Mouse (Mus musculus): ENCODE data around the gene Kcnh2.
"Not testable (repeated sequence)": the region's sequence is repeated elsewhere in the genome, so short reads cannot be mapped to it uniquely, and the experiment has no call there.

The Kcnh2 gene

GRCm38 (mm10) chr5:24351278-24351677, at the start of gene Kcnh2:
TSS of gene Kcnh2 (minus strand) at chr5:24351604.
- no peak for DNase-seq (ENCODE audit: low spot score in 2 of 2)

GRCm38 (mm10) chr5:24400362-24400761, 49.0 kb upstream of the Kcnh2 start:
- DNase-seq (ENCODE audit: low spot score in 2 of 2), result no peak

DNA sequence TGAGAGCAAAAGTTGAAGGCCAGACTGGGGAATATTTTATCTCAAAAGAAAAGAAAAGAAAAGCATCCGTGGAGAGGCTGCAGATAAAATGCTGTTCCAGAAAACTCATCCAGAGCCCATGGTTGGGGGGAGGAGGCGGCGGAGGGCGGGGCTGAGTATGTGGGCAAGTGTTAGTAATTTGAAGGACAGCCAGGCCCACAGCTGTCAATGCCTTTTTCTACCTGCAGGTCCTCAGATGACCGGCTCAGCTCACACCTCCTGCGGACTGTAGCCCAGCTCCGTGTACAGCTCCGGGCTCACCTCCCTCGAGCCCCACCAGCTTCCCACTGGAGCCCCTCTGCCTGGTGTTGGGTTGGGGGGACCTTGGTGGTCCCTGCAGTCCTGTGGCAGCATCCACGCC, 48.3 kb upstream of the Kcnh2 start:
- no peak for DNase-seq (ENCODE audit: low spot score in 2 of 2)

DNA sequence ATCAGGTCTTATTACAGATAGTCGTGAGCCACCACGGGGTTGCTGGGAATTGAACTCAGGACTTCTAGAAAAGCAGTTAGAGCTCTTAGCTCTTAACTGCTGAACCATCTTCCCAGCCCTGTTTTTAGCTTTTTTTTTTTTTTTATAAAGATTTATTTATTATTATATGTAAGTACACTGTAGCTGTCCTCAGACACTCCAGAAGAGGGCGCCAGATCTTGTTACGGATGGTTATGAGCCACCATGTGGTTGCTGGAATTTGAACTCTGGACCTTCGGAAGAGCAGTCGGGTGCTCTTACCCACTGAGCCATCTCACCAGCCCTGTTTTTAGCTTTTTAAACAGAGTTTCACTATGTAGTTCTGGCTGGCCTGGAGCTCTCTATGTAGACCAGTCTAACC, 44.9 kb upstream of the Kcnh2 start:
- not testable (repeated sequence) for DNase-seq (ENCODE audit: low spot score in 2 of 2)

- peak; percentile 87 to 88 for DNase-seq (ENCODE audit: low spot score in 2 of 2)
Measured at GRCm38 (mm10) chr5:24394165-24394894, 42.9 kb upstream of the Kcnh2 start.

- peak; percentile 82 to 91 for DNase-seq (ENCODE audit: low spot score in 2 of 2)
Measured at GRCm38 (mm10) chr5:24393392-24393997, 42.1 kb upstream of the Kcnh2 start, which contains the start of gene Abcb8. TSS of gene Abcb8 (plus strand) at chr5:24393663.

- no peak for DNase-seq (ENCODE audit: low spot score in 2 of 2)
Measured at GRCm38 (mm10) chr5:24392724-24393123, 41.3 kb upstream of the Kcnh2 start.

DNA sequence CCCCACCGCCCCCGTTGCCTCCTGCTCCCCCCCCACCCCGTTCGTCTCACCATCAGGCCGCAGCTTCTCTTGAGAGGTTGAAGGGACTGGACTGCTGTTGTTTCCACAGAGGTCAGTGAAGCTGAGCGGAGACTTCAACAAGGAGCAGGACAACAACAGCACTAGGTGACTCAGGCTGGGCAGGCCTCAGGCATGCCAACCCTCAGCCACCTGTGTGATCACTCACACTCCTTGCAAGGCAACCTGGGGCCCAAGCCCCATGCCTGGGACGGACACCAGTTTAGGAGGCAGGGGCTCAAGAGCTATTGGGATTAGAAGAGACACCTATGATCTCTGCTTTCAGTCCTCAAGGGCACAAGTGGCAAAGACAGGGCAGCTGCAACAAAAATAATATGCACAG, 40.5 kb upstream of the Kcnh2 start, which contains the start of gene Atg9b:
Atg9b (minus strand) TSS at position 280 of the 400 bp plus-strand sequence.
- no peak for DNase-seq (ENCODE audit: low spot score in 2 of 2)

GRCm38 (mm10) chr5:24389658-24390020, 38.2 kb upstream of the Kcnh2 start:
- no peak for DNase-seq (ENCODE audit: low spot score in 2 of 2)

GRCm38 (mm10) chr5:24389011-24389657, 37.7 kb upstream of the Kcnh2 start:
- DNase-seq (ENCODE audit: low spot score in 2 of 2), result peak; percentile 30 to 47

GRCm38 (mm10) chr5:24388246-24388915, 37.0 kb upstream of the Kcnh2 start:
- DNase-seq (ENCODE audit: low spot score in 2 of 2), result no peak

- DNase-seq (ENCODE audit: low spot score in 2 of 2), result peak; percentile 22 to 50
Measured at GRCm38 (mm10) chr5:24387264-24388241, 36.1 kb upstream of the Kcnh2 start.

DNA sequence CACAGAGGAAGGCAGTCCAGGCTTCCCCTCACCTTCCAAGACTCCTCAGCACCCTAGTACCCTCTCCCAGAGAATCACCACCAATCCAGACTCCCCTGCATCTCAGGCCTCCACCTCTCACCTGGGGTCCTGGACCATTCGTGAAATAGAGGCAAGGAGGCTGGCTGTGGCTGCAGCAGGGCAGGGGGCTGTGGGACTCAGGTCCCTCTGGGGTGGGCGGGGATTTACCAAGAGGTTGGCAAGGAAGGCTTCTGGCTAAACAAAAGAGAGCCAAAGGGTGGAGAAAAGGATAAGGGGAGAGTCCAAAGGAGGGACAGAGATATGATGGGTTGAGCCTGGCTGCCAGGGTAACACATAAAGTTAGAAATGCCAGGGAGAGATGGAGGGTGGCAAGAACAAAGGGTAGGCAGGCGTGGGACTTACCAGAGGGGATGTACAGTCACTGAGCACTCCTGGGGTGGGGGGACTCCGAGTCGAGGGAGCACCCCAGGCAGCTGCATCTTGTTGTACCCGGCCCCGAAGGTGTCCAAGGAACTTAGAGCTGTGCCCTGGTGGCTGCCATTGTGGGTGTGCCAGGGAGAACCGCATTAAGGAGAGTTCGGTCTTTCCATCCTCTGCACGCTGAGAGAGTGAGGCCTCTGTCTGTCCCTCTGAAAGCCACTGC, 34.6 kb upstream of the Kcnh2 start:
- no peak for DNase-seq (ENCODE audit: low spot score in 2 of 2)

GRCm38 (mm10) chr5:24385374-24385773, 34.0 kb upstream of the Kcnh2 start:
- DNase-seq (ENCODE audit: low spot score in 2 of 2), result no peak

DNA sequence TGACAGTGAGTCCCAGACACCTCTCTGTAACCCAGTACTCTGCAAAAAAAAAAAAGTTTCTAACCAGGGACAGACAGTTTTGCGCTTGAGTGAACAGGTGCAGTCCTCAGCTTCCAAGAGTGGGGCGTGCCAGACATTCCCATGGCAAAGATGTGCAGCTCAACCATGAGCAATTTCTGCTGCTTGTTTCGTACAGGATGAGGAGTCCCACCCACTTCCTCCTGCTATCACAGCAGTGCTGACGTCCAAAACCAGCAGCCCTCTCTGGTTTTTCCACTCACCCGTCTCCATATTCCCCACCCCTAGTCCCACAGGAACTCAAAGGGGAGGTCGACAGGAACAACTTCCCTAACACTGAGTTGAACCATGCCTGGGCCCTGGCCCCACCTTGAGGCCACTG, 33.0 kb upstream of the Kcnh2 start:
- DNase-seq (ENCODE audit: low spot score in 2 of 2), result no peak

DNA sequence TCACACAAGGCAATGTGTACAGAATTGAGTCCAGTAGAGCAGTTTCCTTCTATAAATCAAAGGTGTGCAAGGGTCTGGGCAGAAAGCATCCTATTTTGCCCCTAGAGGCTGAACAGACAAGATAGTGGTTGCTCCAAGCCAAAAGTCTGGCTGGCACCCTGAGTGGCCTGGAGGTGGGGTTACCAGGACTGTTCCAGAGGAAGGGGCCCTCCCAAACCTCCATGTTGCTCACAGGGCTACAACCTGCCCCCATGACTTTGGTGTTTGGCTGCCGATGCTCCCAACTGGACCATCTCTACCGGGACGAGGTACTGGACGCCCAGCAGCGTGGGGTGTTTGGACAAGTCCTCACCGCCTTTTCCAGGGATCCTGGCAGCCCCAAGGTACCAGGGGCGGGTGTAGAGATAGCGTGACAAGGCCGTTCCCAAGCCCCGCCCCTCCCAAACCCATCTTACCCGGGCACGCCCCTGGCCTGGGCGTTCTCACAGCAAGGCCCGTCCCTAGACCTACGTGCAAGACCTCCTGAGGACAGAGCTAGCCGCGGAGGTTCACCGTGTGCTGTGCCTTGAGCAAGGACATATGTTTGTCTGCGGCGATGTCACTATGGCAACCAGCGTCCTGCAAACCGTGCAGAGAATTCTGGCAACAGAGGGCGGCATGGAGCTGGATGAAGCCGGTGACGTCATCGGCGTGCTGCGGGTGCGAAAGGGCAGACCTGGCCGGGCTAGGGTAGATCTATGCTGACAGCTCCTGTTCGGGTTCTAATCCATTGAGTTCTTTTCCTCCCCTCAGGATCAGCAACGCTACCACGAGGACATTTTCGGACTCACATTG, 31.8 kb upstream of the Kcnh2 start:
- peak; percentile 83 to 91 for DNase-seq (ENCODE audit: low spot score in 2 of 2)

DNA sequence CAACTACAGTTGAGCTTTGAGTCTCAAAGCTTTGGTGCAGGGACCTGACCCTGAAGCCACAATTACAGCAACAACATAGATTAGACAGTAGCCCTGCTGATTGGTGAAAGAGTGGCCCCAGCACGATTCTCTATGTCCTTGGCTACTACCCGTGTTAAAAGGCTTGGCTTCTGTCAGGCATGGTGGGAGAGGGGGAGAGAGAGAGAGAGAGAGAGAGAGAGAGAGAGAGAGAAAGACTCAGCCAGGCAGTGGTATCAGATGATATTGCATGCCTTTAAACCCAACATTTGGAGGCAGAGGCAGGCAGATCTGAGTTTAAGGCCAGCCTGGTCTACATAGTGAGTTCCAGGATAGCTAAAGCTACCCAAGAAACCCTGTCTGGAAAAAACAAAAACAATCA, 30.6 kb upstream of the Kcnh2 start:
- DNase-seq (ENCODE audit: low spot score in 2 of 2), result no peak

DNA sequence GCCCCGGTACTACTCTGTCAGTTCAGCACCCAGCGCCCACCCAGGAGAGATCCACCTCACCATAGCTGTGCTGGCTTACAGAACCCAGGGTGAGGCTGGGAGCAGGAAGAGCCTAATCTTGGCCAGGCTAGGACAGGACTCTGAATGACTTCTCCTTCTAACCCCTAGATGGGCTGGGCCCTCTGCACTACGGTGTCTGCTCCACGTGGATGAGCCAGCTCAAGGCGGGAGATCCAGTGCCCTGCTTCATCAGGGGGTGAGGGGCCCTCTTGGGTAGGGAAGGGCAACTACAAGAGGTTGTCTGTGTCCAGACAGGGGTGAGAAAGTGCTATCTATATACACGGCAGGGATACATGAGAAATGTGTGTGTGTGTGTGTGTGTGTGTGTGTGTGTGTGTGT, 30.1 kb upstream of the Kcnh2 start:
- DNase-seq (ENCODE audit: low spot score in 2 of 2), result no peak

- no peak for DNase-seq (ENCODE audit: low spot score in 2 of 2)
Measured at GRCm38 (mm10) chr5:24380499-24380898, 29.1 kb upstream of the Kcnh2 start.

DNA sequence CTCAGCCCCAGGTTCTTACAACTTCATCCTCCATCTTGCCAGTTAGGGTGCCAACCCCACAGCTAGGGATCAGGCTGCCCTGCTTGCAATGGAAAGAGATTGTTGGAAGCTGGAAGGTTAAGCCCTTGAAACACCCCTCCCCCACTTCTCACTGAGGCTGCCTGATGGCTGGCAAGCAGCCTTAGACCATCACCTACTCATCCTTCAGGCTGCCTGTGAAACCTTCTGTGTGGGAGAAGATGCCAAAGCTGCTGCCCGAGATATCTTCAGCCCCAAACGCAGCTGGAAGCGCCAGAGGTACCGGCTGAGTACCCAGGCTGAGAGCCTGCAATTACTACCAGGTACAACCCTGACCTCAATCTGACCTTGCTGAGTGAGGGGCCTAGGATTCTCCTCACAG, 28.1 kb upstream of the Kcnh2 start:
- DNase-seq (ENCODE audit: low spot score in 2 of 2), result no peak
